Mouse (Mus musculus): ENCODE measurements at regions not wholly inside any gene's neighbourhood (a gene's known extent, or its start where the extent isn't known, plus 50 kb on each side); places are given as distances from the start of the nearest gene placed in this dataset.
A peak's percentile ranks its signal among the peaks of the same experiment; 100 is the strongest.

- no peak for DNase-seq
- intact Hi-C loops (cut with DNase I; ENCODE audit: low total_unique reads): no loop called here
Measured at GRCm38 (mm10) chr4:53915326-53915725, 89.5 kb downstream of the Tmem38b start.

DNA sequence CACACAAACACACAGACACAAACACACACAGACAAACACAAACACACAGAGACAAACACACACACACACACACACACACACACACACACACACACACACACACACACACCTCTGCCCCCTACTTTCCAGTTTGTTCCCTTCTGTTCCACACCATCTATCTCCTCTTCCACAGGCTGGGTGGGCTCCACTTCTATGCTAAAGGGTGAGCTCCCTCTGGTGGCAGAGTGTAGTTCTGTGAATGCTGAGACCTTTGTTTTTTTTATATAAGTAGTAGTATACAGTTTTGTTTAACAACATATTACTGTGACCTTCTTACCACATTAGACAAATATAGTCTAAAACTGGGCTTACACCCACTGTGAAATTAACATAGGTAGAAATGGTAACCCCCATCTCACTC, 93.3 kb downstream of the Tmem38b start:
- intact Hi-C loops (cut with DNase I; ENCODE audit: low total_unique reads): no loop called here
- peak; percentile 39 for DNase-seq

DNA sequence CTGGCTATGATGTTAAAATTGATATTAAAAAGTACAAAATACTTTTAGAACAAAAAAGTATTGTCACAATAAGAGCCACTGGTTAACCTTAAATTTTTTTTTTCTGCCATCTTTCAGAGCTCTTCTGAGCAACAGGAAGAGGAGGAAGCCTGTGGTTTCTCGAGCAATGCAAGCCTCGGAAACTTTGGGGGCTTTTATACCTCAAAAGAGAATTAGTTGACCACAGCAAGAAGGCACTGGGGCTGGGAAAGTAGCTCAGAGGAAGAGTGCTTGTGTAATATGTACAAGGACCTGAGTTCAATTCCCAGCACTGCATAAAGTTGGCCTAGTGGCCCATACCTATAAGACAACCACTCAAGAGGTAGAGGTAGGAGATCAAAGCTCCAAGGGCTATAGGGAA, 94.7 kb downstream of the Tmem38b start:
- intact Hi-C loops (cut with DNase I; ENCODE audit: low total_unique reads): no loop called here

GRCm38 (mm10) chr4:53931068-53931467, 105.2 kb downstream of the Tmem38b start:
- intact Hi-C loops (cut with DNase I; ENCODE audit: low total_unique reads): loop anchor here (5.0 kb wide), 1 partner anchor 1311 kb away; no protein-coding TSS in a partner anchor
- no peak for DNase-seq

More for the DNA sequence above, 94.7 kb downstream of the Tmem38b start:
- no peak for DNase-seq

DNA sequence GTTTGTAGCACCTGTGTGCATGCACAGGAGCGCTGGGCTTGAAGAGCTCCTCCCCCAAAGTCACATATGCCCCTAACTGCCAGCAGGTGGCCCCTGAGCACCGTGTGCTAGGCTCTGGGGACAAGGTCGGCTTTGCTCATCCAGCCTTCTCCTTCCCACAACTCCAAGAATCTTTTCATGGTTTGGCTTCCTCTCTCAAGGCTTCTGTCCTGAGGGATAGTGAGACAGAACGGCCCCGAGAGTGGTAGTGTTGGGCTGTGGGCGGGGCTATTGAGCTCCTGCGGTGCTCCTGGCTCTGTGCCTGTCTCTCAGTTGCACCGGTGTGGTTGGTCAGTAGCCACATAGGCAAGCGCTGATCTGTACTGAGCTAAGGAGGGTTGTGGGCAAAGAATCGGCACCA, 105.7 kb downstream of the Tmem38b start:
- peak; percentile 28 for DNase-seq
- intact Hi-C loops (cut with DNase I; ENCODE audit: low total_unique reads): loop anchor here (5.0 kb wide), 1 partner anchor 1311 kb away; no protein-coding TSS in a partner anchor

DNA sequence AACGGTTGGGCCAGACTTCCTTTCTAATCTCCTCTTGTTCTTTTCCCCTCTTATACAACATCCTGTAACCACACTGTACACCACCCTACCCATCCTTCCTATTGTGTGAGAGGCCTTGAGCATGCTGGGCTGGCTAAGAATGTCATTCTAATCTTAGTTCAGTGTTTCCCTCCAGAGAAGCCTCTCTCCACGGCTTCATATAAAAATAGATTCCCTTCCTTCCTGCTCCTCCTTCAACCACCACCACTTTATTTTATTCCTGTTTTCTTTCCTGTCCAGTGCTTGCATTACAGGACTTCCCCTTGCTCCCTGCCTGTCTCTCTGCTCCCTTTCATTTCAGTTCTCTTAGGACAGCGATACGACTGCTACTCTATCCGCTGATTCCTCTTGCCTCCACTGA, 109.5 kb downstream of the Tmem38b start:
- intact Hi-C loops (cut with DNase I; ENCODE audit: low total_unique reads): no loop called here
- DNase-seq: no peak

DNA sequence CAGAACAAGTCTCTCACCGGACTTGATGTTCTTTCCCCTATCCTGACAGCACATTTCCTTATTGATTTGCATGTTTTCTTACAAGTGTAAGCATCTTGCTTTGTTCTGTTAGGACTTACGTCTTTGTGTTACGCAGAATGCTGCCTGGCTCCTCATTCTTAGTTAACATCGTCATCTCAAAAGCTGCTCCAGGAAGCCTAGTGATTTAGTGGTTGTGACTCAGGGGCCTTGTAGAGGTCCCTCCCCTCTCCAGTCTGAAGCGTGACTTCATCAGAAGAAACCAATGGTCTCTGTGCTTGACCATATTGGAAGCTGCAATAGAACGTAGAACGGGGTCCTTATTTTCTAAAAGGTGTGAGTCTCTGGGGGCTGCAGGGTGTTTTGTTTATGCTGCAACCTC, 122.9 kb downstream of the Tmem38b start:
- DNase-seq: no peak
- intact Hi-C loops (cut with DNase I; ENCODE audit: low total_unique reads): no loop called here

GRCm38 (mm10) chr4:53949164-53949563, 123.3 kb downstream of the Tmem38b start:
- no peak for DNase-seq
- intact Hi-C loops (cut with DNase I; ENCODE audit: low total_unique reads): no loop called here

DNA sequence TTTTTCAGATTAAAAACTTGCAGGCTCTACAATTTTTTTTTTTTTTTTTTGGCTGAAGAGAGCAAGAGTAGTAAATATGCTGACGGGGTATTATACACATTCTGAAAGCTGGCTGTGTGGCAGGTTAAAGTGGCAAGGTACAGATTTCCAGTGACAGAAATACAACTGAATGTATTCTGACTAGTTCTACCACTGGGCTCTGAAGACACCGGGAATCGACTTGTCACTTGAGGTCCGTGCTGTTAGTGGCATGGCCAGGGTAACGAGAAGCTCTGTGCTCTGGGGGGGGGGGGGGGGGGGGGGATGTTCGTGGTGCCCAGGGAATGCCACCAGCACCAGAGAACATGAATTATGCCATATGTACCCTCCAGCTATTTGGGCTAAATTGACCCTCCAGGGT, 124.7 kb downstream of the Tmem38b start:
- intact Hi-C loops (cut with DNase I; ENCODE audit: low total_unique reads): no loop called here
- no peak for DNase-seq

DNA sequence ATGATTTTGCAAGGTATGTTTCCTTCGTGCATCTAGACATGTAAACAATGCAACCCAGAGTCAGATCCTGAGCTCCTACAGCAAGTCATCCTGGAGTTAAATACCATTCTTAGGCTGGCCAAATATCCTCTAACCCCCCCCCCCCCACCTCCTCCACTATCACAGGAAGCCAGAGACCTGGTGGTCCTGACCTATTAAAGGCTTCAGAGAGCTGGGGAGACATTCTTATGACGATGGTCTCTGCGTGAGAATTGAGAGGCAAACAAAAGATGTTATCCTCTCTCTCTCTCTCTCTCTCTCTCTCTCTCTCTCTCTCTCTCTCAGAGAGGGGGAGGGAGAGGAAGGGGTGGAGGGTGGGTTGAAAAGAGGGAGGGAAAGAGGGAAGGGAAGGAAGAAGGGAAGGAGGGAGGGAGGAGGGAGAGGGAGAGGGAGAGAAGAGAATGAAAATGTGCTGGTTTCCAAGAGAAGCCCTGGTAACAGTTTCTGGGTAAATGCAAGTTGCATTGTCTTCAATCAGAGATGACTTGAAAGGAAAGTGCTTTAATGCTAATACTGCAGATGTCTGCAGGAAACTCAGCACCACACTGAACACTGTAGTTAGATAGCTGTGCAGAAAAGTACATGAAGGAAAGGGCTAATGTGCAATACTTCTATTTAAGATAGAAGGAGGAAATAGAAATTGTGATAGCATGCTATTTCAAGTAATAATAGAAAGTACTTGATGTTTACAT, 125.3 kb downstream of the Tmem38b start:
- intact Hi-C loops (cut with DNase I; ENCODE audit: low total_unique reads): no loop called here

DNA sequence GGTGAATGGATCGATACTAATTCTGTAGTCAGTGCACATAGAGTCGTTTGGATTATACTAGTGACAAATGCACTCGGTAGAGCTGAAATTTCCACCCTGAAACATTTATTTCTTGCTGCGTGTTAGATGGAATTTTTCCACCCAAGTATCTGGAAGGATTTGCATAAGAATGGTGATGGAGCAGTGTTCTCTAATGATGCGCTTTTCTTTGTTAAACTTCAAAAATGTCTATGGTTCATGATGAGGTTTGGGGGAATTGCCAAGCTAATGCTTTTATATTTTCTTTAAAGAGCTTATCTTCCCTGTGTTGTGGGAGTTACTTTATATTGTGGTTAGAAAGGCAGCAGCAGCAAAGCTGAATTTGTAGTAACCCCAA, 125.9 kb downstream of the Tmem38b start:
- DNase-seq: no peak
- intact Hi-C loops (cut with DNase I; ENCODE audit: low total_unique reads): no loop called here

More for the DNA sequence above, 125.3 kb downstream of the Tmem38b start:
- DNase-seq: no peak

- DNase-seq: no peak
- intact Hi-C loops (cut with DNase I; ENCODE audit: low total_unique reads): no loop called here
Measured at GRCm38 (mm10) chr4:53952288-53952687, 126.4 kb downstream of the Tmem38b start.

GRCm38 (mm10) chr4:53962458-53962857, 136.6 kb downstream of the Tmem38b start:
- DNase-seq: no peak
- intact Hi-C loops (cut with DNase I; ENCODE audit: low total_unique reads): no loop called here

DNA sequence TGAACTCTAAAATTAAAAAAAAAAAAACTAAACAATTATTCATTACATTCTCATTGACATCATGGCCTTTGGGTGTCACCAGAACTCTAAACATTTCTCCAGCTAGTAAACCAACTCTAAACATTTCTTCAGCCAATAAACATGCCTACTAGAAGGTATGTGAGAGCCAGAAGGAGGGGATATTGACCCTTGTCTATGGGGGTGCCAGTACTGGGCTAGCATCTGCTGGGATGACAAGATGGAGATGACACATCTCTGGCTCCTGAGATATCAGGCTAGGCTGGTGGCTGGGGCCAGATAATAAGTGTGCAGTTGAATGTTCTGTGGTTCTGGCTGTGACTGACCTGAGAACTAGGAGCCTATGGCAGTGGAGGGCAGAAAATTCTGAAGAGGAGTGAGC, 144.6 kb downstream of the Tmem38b start:
- no peak for DNase-seq
- intact Hi-C loops (cut with DNase I; ENCODE audit: low total_unique reads): no loop called here

DNA sequence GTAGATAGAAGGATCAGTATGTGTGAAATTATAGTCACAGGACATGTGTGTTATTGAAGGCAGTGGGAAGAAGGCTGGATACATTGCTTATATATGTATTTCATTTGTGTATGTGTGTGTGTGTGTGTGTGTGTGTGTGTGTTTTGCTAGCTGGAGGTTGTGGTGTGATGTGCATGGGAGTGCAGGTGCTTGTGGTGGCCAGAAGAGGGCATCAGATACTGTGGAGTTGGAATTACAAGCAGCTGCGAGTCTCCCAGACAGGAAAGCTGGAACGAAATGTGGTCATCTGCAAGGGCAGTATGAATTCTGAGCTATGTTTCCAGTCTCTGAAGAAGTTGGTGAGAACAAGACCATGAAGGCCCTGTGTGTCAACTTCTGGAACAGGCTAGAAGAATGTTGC, 145.1 kb downstream of the Tmem38b start:
- intact Hi-C loops (cut with DNase I; ENCODE audit: low total_unique reads): no loop called here
- no peak for DNase-seq

DNA sequence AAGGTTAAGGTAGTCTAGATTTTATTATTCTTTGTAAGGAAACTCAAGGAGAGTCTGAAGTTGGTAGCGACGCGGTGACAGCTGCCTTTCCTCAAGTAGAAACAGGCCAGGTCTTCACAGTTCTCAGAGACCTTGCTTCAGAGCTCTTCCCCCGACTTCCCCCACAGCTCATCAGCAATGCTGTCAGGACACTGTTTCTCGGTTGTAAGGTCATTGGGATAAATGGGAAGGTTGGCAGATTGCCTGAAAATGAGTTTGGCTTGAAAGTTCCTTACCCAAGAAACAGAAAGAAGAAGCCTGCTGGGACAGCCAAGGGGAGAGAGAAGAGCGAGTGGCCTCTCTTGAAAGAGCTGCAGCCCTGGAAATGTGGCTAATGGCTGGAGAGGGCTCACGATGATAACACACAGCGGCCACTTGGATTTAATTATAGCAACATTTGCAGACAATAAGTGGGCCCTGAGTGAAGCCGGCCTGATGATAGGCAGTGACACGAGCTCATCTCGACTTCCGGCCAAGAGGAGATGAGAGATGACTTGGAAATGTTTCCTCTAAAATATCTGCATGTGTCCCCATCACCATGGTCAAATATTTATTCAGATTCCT, 150.3 kb downstream of the Tmem38b start:
- intact Hi-C loops (cut with DNase I; ENCODE audit: low total_unique reads): no loop called here
- DNase-seq: no peak

DNA sequence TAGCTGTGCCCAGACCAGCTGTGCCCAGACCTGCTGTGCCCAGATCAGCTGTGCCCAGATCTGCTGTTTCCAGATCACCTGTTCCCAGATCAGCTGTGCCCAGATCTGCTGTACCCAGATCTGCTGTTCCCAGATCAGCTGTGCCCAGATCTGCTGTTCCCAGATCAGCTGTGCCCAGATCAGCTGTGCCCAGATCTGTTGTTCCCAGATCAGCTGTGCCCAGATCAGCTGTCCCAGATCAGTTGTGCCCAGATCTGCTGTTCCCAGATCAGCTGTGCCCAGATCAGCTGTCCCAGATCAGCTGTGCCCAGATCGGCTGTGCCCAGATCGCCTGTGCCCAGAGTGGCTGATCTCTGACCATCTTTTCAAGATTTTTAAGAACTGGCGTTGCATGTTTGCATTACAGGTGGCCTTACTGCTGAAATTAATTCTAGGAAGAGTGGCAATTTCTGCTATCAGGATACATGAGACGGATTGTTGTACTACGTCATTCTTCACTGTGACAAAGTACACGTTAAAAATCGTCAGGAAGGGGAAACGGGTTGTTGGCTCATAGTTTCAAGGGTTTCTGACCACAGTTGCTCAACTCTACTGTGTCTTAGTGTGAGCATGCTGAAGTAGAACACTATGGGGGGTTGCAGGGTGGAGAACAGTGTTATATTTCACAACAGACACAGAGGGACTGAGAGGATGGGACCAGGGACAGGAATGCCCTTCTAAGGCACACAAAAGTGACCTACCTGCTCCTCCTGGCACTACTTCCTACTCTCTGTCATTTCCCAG, 160.9 kb downstream of the Tmem38b start:
- no peak for DNase-seq
- intact Hi-C loops (cut with DNase I; ENCODE audit: low total_unique reads): no loop called here

DNA sequence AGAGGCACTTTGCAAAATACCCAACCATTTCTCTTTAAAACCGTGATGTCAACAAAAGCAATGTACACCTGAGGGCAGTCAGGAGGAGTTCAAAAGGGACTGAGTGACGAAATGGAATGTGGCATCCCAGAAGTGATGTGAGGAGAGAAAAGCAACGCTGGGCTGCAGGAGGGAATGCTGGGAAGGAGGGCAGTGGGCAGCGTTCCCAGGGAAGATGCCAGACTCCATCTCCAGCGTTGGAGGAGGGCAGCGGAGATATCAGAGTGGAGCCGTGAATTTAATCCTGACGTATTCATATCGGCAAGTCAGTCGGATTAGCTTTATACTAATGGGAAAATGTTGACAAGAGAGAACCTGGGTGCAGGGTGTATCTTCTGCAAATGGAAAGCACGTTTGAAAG, 161.7 kb downstream of the Tmem38b start:
- no peak for DNase-seq
- intact Hi-C loops (cut with DNase I; ENCODE audit: low total_unique reads): no loop called here

DNA sequence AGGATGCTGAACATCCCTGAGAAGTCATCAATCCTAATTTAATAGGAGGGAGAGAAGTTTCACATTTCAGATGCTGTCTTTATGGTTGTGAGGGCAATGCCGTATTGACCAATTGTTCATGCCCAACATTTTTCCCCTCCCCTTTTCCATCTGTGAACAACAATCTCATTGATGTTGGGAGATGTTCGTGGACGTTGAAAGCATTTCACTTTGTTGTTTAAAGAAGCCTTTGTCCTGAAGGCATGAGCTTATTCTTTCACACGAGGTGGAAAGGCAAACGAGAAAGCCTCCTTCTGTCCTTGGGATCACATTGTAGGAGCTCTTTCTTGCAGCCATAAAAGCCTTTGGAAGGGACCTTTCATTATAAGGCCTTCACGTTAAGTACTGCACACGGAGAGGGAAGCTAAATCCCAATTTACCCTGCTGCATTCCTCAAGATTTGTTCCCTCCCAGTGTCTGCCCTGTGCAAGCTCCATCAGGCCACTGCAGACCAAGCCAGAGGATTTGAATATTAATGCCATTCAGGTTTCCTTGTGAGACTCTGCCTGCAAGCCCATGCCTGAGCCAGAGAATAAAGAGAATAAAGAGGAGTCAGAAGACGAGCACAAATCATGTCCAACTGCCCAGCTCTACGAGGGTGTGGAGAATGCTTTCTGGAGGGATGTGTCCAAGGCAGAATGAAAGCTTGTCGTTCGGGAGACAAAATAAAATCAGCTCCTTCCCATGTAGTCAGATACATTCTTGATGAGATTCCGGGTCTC, 195.4 kb downstream of the Tmem38b start:
- no peak for DNase-seq
- intact Hi-C loops (cut with DNase I; ENCODE audit: low total_unique reads): no loop called here

- intact Hi-C loops (cut with DNase I; ENCODE audit: low total_unique reads): no loop called here
- DNase-seq: no peak
Measured at GRCm38 (mm10) chr4:54021861-54022385, 196.1 kb downstream of the Tmem38b start.
